Mouse (Mus musculus): Measurements from ENCODE around the gene Ppl. TPM values are rescaled to one million over a fixed set of nuclear protein-coding genes. Genes with fewer than 3 reads are reported as not detected.

Gene Ppl
- 1.8 and 1.9 TPM in 2 replicates for polyA plus RNA-seq (2012; rRNA removed)

GRCm38 (mm10) chr16:5132401-5132801 lies at the start of gene Ppl:
Gene Ppl (minus strand): TSS chr16:5132421.

GRCm38 (mm10) chr16:5147037-5147385 lies 14.8 kb upstream of the Ppl start, which contains the start of gene Sec14l5:
Gene Sec14l5 (plus strand): TSS chr16:5147109.

GRCm38 (mm10) chr16:5049774-5050234 lies 82.4 kb downstream of the Ppl start, which contains the start of the genes Glyr1 and Ubn1:
Gene Glyr1 (minus strand): TSS chr16:5049863.
Gene Ubn1 (plus strand): TSS chr16:5050057.

Other genes starting within 250 kb of the Ppl start
- gene Mgrn1, start 246.2 kb downstream of the Ppl start, polyA plus RNA-seq (2012; rRNA removed): 150 and 154 TPM in 2 replicates
- 61.3 and 73.2 TPM in 2 replicates for gene Nudt16l1, start 193.7 kb downstream of the Ppl start, polyA plus RNA-seq (2012; rRNA removed)
- 47.4 and 47.8 TPM in 2 replicates for gene Anks3, start 168.2 kb downstream of the Ppl start, polyA plus RNA-seq (2012; rRNA removed)
- gene Sept12, start 134.6 kb downstream of the Ppl start, polyA plus RNA-seq (2012; rRNA removed): not detected in 2 replicates
- 177 and 286 TPM in 2 replicates for gene Smim22, start 125.1 kb downstream of the Ppl start, polyA plus RNA-seq (2012; rRNA removed)
- 64.7 and 69.2 TPM in 2 replicates for gene Rogdi, start 118.9 kb downstream of the Ppl start, polyA plus RNA-seq (2012; rRNA removed)
- 44.5 and 45.5 TPM in 2 replicates for gene Glyr1, start 82.6 kb downstream of the Ppl start, polyA plus RNA-seq (2012; rRNA removed)
- 26.9 and 27.8 TPM in 2 replicates for gene Ubn1, start 82.4 kb downstream of the Ppl start, polyA plus RNA-seq (2012; rRNA removed)
- not detected in 2 replicates for gene Sec14l5, start 14.7 kb upstream of the Ppl start, polyA plus RNA-seq (2012; rRNA removed)
- 38.6 and 40.0 TPM in 2 replicates for gene Nagpa, start 71.6 kb upstream of the Ppl start, polyA plus RNA-seq (2012; rRNA removed)
- 2.4 and 2.7 TPM in 2 replicates for gene AU021092, start 89.9 kb upstream of the Ppl start, polyA plus RNA-seq (2012; rRNA removed)
- 49.5 and 51.3 TPM in 2 replicates for gene Alg1, start 101.2 kb upstream of the Ppl start, polyA plus RNA-seq (2012; rRNA removed)
- 56.7 and 59.3 TPM in 2 replicates for gene Eef2kmt, start 123.6 kb upstream of the Ppl start, polyA plus RNA-seq (2012; rRNA removed)

Data from colon, adult 2 months (tissue).